Mouse (Mus musculus): ENCODE data around the gene Rgs6.

Gene Rgs6

GRCm38 (mm10) chr12:83143574-83143973 is 555.5 kb downstream of the Rgs6 start:
- no peak for DNase-seq

GRCm38 (mm10) chr12:83145074-83145473 is 557.0 kb downstream of the Rgs6 start:
- DNase-seq = no peak

GRCm38 (mm10) chr12:83145902-83146301 is 557.8 kb downstream of the Rgs6 start:
- DNase-seq = no peak

- no peak for DNase-seq
These were observed 558.8 kb downstream of the Rgs6 start for GRCm38 (mm10) chr12:83146917-83147316.

GRCm38 (mm10) chr12:83150030-83150429 is 561.9 kb downstream of the Rgs6 start:
- no peak for DNase-seq

GRCm38 (mm10) chr12:83150813-83151212 is 562.7 kb downstream of the Rgs6 start:
- no peak for DNase-seq

GRCm38 (mm10) chr12:83151474-83151873 is 563.4 kb downstream of the Rgs6 start:
- DNase-seq = no peak

GRCm38 (mm10) chr12:83160211-83160610 is 572.1 kb downstream of the Rgs6 start:
- no peak for DNase-seq

- DNase-seq = no peak
These were observed 572.6 kb downstream of the Rgs6 start for GRCm38 (mm10) chr12:83160700-83161099.

- no peak for DNase-seq
These were observed 575.6 kb downstream of the Rgs6 start for GRCm38 (mm10) chr12:83163721-83164120.

- DNase-seq = no peak
These were observed 577.0 kb downstream of the Rgs6 start for GRCm38 (mm10) chr12:83165058-83165457.

- no peak for DNase-seq
These were observed 580.2 kb downstream of the Rgs6 start for GRCm38 (mm10) chr12:83168310-83168709.

- no peak for DNase-seq
These were observed 581.6 kb downstream of the Rgs6 start for GRCm38 (mm10) chr12:83169495-83170209.

GRCm38 (mm10) chr12:83178770-83179169 is 590.7 kb downstream of the Rgs6 start:
- DNase-seq = no peak

- DNase-seq = no peak
These were observed 591.8 kb downstream of the Rgs6 start for GRCm38 (mm10) chr12:83179860-83180259.

- no peak for DNase-seq
These were observed 592.5 kb downstream of the Rgs6 start for GRCm38 (mm10) chr12:83180561-83180960.

- DNase-seq = no peak
These were observed 613.6 kb downstream of the Rgs6 start for GRCm38 (mm10) chr12:83201674-83202073.

GRCm38 (mm10) chr12:83204361-83204760 is 616.3 kb downstream of the Rgs6 start:
- DNase-seq = no peak

GRCm38 (mm10) chr12:83206866-83207265 is 618.8 kb downstream of the Rgs6 start:
- DNase-seq = no peak

GRCm38 (mm10) chr12:83207481-83207880 is 619.4 kb downstream of the Rgs6 start:
- no peak for DNase-seq

GRCm38 (mm10) chr12:83208011-83208410 is 619.9 kb downstream of the Rgs6 start:
- DNase-seq = no peak

- no peak for DNase-seq
These were observed 620.7 kb downstream of the Rgs6 start for GRCm38 (mm10) chr12:83208841-83209240.

- DNase-seq = no peak
These were observed 621.4 kb downstream of the Rgs6 start for GRCm38 (mm10) chr12:83209461-83209860.

- DNase-seq = no peak
These were observed 622.2 kb downstream of the Rgs6 start for GRCm38 (mm10) chr12:83210294-83210693.

- DNase-seq = no peak
These were observed 622.6 kb downstream of the Rgs6 start for GRCm38 (mm10) chr12:83210735-83211134.
